14 mouse cellular contexts compared by ENCODE assay signal in the genomic region with DNA sequence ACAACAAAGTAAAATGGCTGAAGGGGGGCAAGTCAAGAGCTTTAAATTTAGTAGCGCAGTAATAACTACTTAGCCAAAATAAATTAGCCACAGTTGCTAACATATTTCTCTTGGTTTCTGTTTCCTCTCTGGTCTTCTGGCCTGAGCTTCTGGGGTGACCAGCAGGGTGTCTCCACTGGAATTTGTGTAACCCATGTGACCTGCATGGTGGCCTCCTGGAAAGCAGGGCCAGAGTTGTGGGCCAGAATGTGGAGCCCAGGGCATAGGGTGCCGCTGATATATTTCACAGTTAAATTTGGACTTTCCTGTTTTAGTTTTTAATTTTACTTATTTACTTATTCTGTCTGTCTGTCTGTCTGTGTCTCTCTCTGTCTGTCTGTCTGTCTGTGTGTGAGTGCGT.
DNase-seq lines count a peak whose midpoint lies in the region; ATAC-seq lines count a peak whose summit lies in the region.
"Had no signal": no experiment of that assay in that cellular context is flagged by ENCODE, and none has a peak within 500 bp of the region (broad histone marks: within the 10 kb centered on the region; RNA-seq: fewer than 3 reads in every experiment).

No protein-coding gene starts in this region.

- no peaks in the 10 kb centered on the region for H3K4me1 ChIP-seq in heart, embryonic 13.5 days
- no peaks in the 10 kb centered on the region; the same call in 1 of the 2 replicates for H3K4me1 ChIP-seq in lung, embryonic 16.5 days (replicated peaks; ENCODE audit: control insufficient read depth, insufficient read depth, low read length)
- no peaks in the 10 kb centered on the region for H3K4me1 ChIP-seq in stomach, embryonic 15.5 days
- H3K4me1 ChIP-seq in hindbrain, embryonic 13.5 days (replicated peaks) = no peaks in the 10 kb centered on the region
- H3K4me1 ChIP-seq: limb, embryonic 15.5 days had no signal

- ATAC-seq in heart, embryonic 13.5 days (ENCODE audit: extremely low read depth, insufficient number of reproducible peaks, low FRiP score, low TSS enrichment) = no peak
- ATAC-seq in lung, embryonic 16.5 days (ENCODE audit: low read depth) = no peak
- ATAC-seq in stomach, embryonic 15.5 days (ENCODE audit: insufficient read depth, low FRiP score, low read depth) = no peak
- ATAC-seq in hindbrain, embryonic 13.5 days (ENCODE audit: low FRiP score) = no peak
- ATAC-seq: hindbrain, embryonic 16.5 days had no signal

- H3K9ac ChIP-seq in heart, embryonic 13.5 days = no peak overlapping the region
- no peak overlapping the region for H3K9ac ChIP-seq in lung, embryonic 16.5 days (ENCODE audit: low read length)
- H3K9ac ChIP-seq in stomach, embryonic 15.5 days = no peak overlapping the region
- H3K9ac ChIP-seq in hindbrain, embryonic 13.5 days = no peak overlapping the region
- H3K9ac ChIP-seq: limb, embryonic 15.5 days had no signal

- 0 out of 2 replicates have a peak overlapping the region, but pooled peaks have one; percentile 28 for H3K27ac ChIP-seq in heart, embryonic 13.5 days (replicated peaks)
- peak overlapping the region; percentile 71 for H3K27ac ChIP-seq in lung, embryonic 16.5 days (ENCODE audit: low read length)
- H3K27ac ChIP-seq in stomach, embryonic 15.5 days = peak overlapping the region; percentile 59; the same call in 1 of the 2 replicates
- H3K27ac ChIP-seq in hindbrain, embryonic 13.5 days = no peak overlapping the region
- H3K27ac ChIP-seq: limb, embryonic 15.5 days had no signal

- 90% methylated on average over 3 of the region's 3 CpGs for WGBS in heart, embryonic 13.5 days
- WGBS in lung, embryonic 16.5 days = 90% methylated on average over 3 of the region's 3 CpGs
- WGBS in stomach, embryonic 15.5 days = 85% methylated on average over 3 of the region's 3 CpGs
- WGBS in hindbrain, embryonic 13.5 days = 90% methylated on average over 3 of the region's 3 CpGs

- no peaks in the 10 kb centered on the region for H3K36me3 ChIP-seq in heart, embryonic 13.5 days
- H3K36me3 ChIP-seq in lung, embryonic 16.5 days (ENCODE audit: control insufficient read depth, insufficient read depth, low read length) = no peaks in the 10 kb centered on the region
- H3K36me3 ChIP-seq in stomach, embryonic 15.5 days = no peaks in the 10 kb centered on the region
- H3K36me3 ChIP-seq in hindbrain, embryonic 13.5 days = no peaks in the 10 kb centered on the region
- H3K36me3 ChIP-seq: G1E; limb, embryonic 15.5 days had no signal

- H3K4me3 ChIP-seq in heart, embryonic 13.5 days = no peak overlapping the region
- no peak overlapping the region for H3K4me3 ChIP-seq in lung, embryonic 16.5 days (ENCODE audit: low read length)
- H3K4me3 ChIP-seq in stomach, embryonic 15.5 days (replicated peaks) = no peak overlapping the region
- no peak overlapping the region for H3K4me3 ChIP-seq in hindbrain, embryonic 13.5 days
- H3K4me3 ChIP-seq: limb, embryonic 15.5 days had no signal

- DNase-seq in heart, postnatal 14 days = no peak
- no peak for DNase-seq in lung, postnatal 14 days
- DNase-seq in kidney, adult 9 months = peak; percentile 62
- DNase-seq: cerebellum, adult 9-10 months; embryo, embryonic 11 days; right cerebral cortex, adult 18-20 months; thymus, adult 2 months had no signal

- no peaks in the 10 kb centered on the region for H3K9me3 ChIP-seq in heart, embryonic 13.5 days
- no peaks in the 10 kb centered on the region for H3K9me3 ChIP-seq in lung, embryonic 16.5 days (ENCODE audit: control insufficient read depth, low read length)
- no peaks in the 10 kb centered on the region for H3K9me3 ChIP-seq in stomach, embryonic 15.5 days
- no peaks in the 10 kb centered on the region for H3K9me3 ChIP-seq in hindbrain, embryonic 13.5 days
- H3K9me3 ChIP-seq: G1E; limb, embryonic 15.5 days had no signal

- intact Hi-C loops in heart, postnatal 14 days (cut with DNase I) = no loop called here

- H3K27me3 ChIP-seq in heart, embryonic 13.5 days (replicated peaks) = no peaks in the 10 kb centered on the region
- H3K27me3 ChIP-seq in lung, embryonic 16.5 days (ENCODE audit: control insufficient read depth, insufficient read depth, low read depth, low read length) = no peaks in the 10 kb centered on the region
- H3K27me3 ChIP-seq in stomach, embryonic 15.5 days (replicated peaks) = no peaks in the 10 kb centered on the region
- H3K27me3 ChIP-seq in hindbrain, embryonic 13.5 days = no peaks in the 10 kb centered on the region
- H3K27me3 ChIP-seq: limb, embryonic 15.5 days had no signal

- no peak overlapping the region for H3K4me2 ChIP-seq in heart, embryonic 13.5 days
- H3K4me2 ChIP-seq in lung, embryonic 16.5 days (ENCODE audit: low read depth, low read length) = no peak overlapping the region
- H3K4me2 ChIP-seq in stomach, embryonic 15.5 days = no peak overlapping the region
- no peak overlapping the region for H3K4me2 ChIP-seq in hindbrain, embryonic 13.5 days
- H3K4me2 ChIP-seq: limb, embryonic 15.5 days had no signal
